Mouse (Mus musculus) stomach, postnatal 0 days (tissue): ENCODE results near the gene Zdhhc1.

Experiments
- CTCF ChIP-seq: IDR thresholded peaks from 2 replicates; pipeline ENCODE4 v1.5.1; 2016; ENCODE audit warnings: antibody characterized with exemption, low read depth, mild to moderate bottlenecking, moderate library complexity
- EP300 ChIP-seq: optimal IDR thresholded peaks from 2 replicates; pipeline ENCODE3; 2016; ENCODE audit warnings: antibody characterized with exemption

GRCm38 (mm10) chr8:105476161-105476560, 20.5 kb downstream of the Zdhhc1 start:
- TF ChIP-seq CTCF = no peak
- no peak for TF ChIP-seq EP300
